In the genomic region with DNA sequence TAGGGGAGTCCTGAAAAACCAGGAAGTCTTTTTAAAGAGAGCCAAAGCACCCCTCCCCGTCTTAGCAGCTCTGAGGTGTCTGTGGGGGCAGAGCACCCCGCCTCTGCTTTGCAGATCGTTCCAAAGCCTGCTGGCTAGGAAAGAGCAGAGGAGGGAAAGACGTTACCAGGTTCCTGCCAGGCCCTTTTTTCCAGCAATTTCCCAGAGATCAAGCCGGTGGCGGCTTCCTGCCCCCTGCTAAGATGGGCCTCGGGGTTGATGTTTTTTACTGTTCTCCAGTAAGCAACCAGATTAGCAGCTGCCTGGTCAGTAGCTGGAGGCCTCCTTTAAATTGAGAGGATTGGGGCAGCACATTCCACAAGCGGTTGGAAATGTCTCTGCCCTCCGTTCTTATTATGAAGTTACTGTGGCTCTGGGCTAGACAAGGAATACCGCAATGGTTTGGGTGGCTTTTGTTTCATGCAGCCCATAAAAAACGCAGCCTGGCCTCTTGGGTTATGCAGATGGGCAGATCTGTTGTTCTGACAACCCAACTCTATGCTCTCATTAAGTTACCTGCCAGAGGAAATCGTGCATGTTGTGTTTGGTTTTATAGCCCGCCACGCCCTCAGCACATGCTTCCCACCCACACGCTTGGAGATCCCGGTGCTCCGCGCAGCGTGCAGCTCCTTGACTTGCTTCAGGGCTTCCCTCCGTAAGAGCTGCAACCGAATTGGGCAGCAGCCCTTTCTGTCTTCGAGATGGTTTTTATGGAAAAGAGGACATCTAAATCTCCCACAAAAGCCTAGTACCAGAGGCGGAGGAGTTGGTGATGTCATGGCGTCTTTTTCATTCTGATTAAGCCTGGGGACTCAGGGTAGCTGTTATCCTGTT, we compare ENCODE assay signal across 8 mouse cellular contexts.
A peak's percentile ranks its signal among the peaks of the same experiment; 100 is the strongest.
DNase-seq lines count a peak whose midpoint lies in the region; ATAC-seq lines count a peak whose summit lies in the region.

No protein-coding gene starts in this region.

- H3K9me3 ChIP-seq in forebrain, embryonic 15.5 days: no peaks in the 10 kb centered on the region

- no peak overlapping the region for H3K4me3 ChIP-seq in forebrain, embryonic 15.5 days

- no peak for ATAC-seq in forebrain, embryonic 15.5 days (replicated peaks)

- no peaks in the 10 kb centered on the region for H3K27me3 ChIP-seq in forebrain, embryonic 15.5 days

- peak overlapping the region; percentile 31 for H3K4me2 ChIP-seq in forebrain, embryonic 15.5 days (replicated peaks)

- DNase-seq in left cerebral cortex, adult 18-20 months (ENCODE audit: low spot score in 2 of 2): peak; percentile 33 to 44
- no peak for DNase-seq in left cerebral cortex, postnatal 4 days
- DNase-seq in left cerebral cortex, postnatal 36 days (ENCODE audit: low spot score in 2 of 2): peak; percentile 43 to 49
- DNase-seq in right cerebral cortex, postnatal 36 days (ENCODE audit: low spot score in 2 of 2): peak; percentile 29 to 32
- DNase-seq in lung, postnatal 10 days: no peak
- no peak for DNase-seq in thymus, postnatal 4 days
- no peak for DNase-seq in gastrocnemius, adult 8-10 months (ENCODE audit: low spot score in 2 of 2)

- no peak overlapping the region for H3K27ac ChIP-seq in forebrain, embryonic 15.5 days (replicated peaks)

- H3K36me3 ChIP-seq in forebrain, embryonic 15.5 days: no peaks in the 10 kb centered on the region

- H3K4me1 ChIP-seq in forebrain, embryonic 15.5 days: peaks cover 8% of the 10 kb centered on the region

- WGBS in forebrain, embryonic 15.5 days: 34% methylated on average over 24 of the region's 24 CpGs

- no peak overlapping the region for H3K9ac ChIP-seq in forebrain, embryonic 15.5 days (replicated peaks)

- intact Hi-C loops in left cerebral cortex, postnatal 4 days (cut with DNase I): no loop called here
- intact Hi-C loops in left cerebral cortex, postnatal 36 days (cut with DNase I): no loop called here

Comparison
In these comparisons a context has a peak if more than half of its experiments do, and no peak if none do; other contexts are left out.
1. DNase-seq: peak in left cerebral cortex, adult 18-20 months (2 of 2), left cerebral cortex, postnatal 36 days (2 of 2) and right cerebral cortex, postnatal 36 days (2 of 2); none in left cerebral cortex, postnatal 4 days (single experiment), lung, postnatal 10 days (single experiment), thymus, postnatal 4 days (single experiment) and gastrocnemius, adult 8-10 months (0 of 2).